In genomic region chr17:16339720-16340470, GRCm38 (mm10) we compare ENCODE assay signal across 11 mouse cellular contexts.
DNase-seq lines count a peak whose midpoint lies in the region; ATAC-seq and TF ChIP-seq lines count a peak whose summit lies in the region.
"Had no signal": no experiment of that assay in that cellular context is flagged by ENCODE, and none has a peak within 500 bp of the region (broad histone marks: within the 10 kb centered on the region; RNA-seq: fewer than 3 reads in every experiment).

No protein-coding gene starts in this region.

- H3K27ac ChIP-seq in forebrain, embryonic 16.5 days (ENCODE audit: low read length) = no peak overlapping the region
- H3K27ac ChIP-seq in forebrain, embryonic 12.5 days = no peak overlapping the region
- H3K27ac ChIP-seq in kidney, embryonic 16.5 days (ENCODE audit: low read length) = no peak overlapping the region
- H3K27ac ChIP-seq in kidney, adult 2 months (ENCODE audit: insufficient read depth, low read depth, low read length) = no peak overlapping the region
- H3K27ac ChIP-seq: liver, embryonic 14.5 days; stomach, embryonic 15.5 days had no signal

- H3K4me2 ChIP-seq in forebrain, embryonic 16.5 days (ENCODE audit: low read length) = no peak overlapping the region
- no peak overlapping the region for H3K4me2 ChIP-seq in forebrain, embryonic 12.5 days
- H3K4me2 ChIP-seq in kidney, embryonic 16.5 days (replicated peaks; ENCODE audit: low read depth, low read length) = no peak overlapping the region
- H3K4me2 ChIP-seq: stomach, embryonic 15.5 days had no signal

- H3K4me3 ChIP-seq in forebrain, embryonic 16.5 days (replicated peaks; ENCODE audit: low read length) = no peak overlapping the region
- no peak overlapping the region for H3K4me3 ChIP-seq in forebrain, embryonic 12.5 days (replicated peaks)
- H3K4me3 ChIP-seq in kidney, embryonic 16.5 days (ENCODE audit: low read length) = no peak overlapping the region
- H3K4me3 ChIP-seq in kidney, adult 2 months (ENCODE audit: insufficient read depth, low read depth, low read length) = no peak overlapping the region
- H3K4me3 ChIP-seq: stomach, embryonic 15.5 days had no signal

- 0 out of 2 replicates have a peak, but pooled peaks cover 3% of the 10 kb centered on the region for H3K4me1 ChIP-seq in forebrain, embryonic 16.5 days (replicated peaks; ENCODE audit: control insufficient read depth, insufficient read depth, low read length)
- no peaks in the 10 kb centered on the region for H3K4me1 ChIP-seq in forebrain, embryonic 12.5 days
- no peaks in the 10 kb centered on the region for H3K4me1 ChIP-seq in kidney, embryonic 16.5 days (ENCODE audit: insufficient read depth, low read length)
- H3K4me1 ChIP-seq in kidney, adult 2 months (ENCODE audit: control insufficient read depth, insufficient read depth, low read length) = no peaks in the 10 kb centered on the region
- H3K4me1 ChIP-seq: stomach, embryonic 15.5 days had no signal

- DNase-seq in kidney, adult 2 months = no peak
- peak; percentile 8 to 18 for DNase-seq in right cerebral cortex, adult 2 months (ENCODE audit: low spot score in 2 of 2)
- DNase-seq in right cerebral cortex, postnatal 25 days = no peak
- no peak for DNase-seq in kidney, adult 9 months
- DNase-seq: kidney, adult 18-20 months had no signal

- no peaks in the 10 kb centered on the region for H3K27me3 ChIP-seq in forebrain, embryonic 16.5 days (replicated peaks; ENCODE audit: control insufficient read depth, insufficient read depth, low read length)
- no peaks in the 10 kb centered on the region for H3K27me3 ChIP-seq in forebrain, embryonic 12.5 days
- H3K27me3 ChIP-seq in kidney, embryonic 16.5 days (ENCODE audit: insufficient read depth, low read length) = no peaks in the 10 kb centered on the region
- H3K27me3 ChIP-seq in kidney, adult 2 months (replicated peaks; ENCODE audit: control insufficient read depth, insufficient read depth, low read length) = no peaks in the 10 kb centered on the region
- H3K27me3 ChIP-seq: stomach, embryonic 15.5 days had no signal

- whole genome bisulfite sequencing in forebrain, embryonic 16.5 days = 64% methylated on average over 5 of the region's 5 CpGs
- 67% methylated on average over 5 of the region's 5 CpGs for WGBS in forebrain, embryonic 12.5 days
- WGBS in kidney, embryonic 16.5 days = 13% methylated on average over 5 of the region's 5 CpGs
- WGBS in kidney, adult 2 months = 20% methylated on average over 5 of the region's 5 CpGs

- no peaks in the 10 kb centered on the region for H3K9me3 ChIP-seq in forebrain, embryonic 16.5 days (ENCODE audit: control insufficient read depth, low read length)
- H3K9me3 ChIP-seq in forebrain, embryonic 12.5 days = no peaks in the 10 kb centered on the region
- no peaks in the 10 kb centered on the region for H3K9me3 ChIP-seq in kidney, embryonic 16.5 days (ENCODE audit: low read length)
- H3K9me3 ChIP-seq: stomach, embryonic 15.5 days had no signal

- peak; percentile 36; the same call in 1 of the 2 replicates for ATAC-seq in forebrain, embryonic 16.5 days
- ATAC-seq in forebrain, embryonic 12.5 days (ENCODE audit: low FRiP score) = no peak
- ATAC-seq in kidney, embryonic 16.5 days (ENCODE audit: low FRiP score, low TSS enrichment) = peak; percentile 61; the same call in 1 of the 2 replicates
- no peak for ATAC-seq in megakaryocyte-erythroid progenitor cell, adult 5-6 weeks (replicated peaks; ENCODE audit: low FRiP score, low TSS enrichment, poor library complexity, severe bottlenecking)

- TF ChIP-seq CTCF in kidney, adult 2 months (conservative IDR thresholded peaks at IDR 0.05; ENCODE audit: insufficient read depth, insufficient read length, low read depth, low read length) = no peak

- TF ChIP-seq POLR2A in kidney, adult 2 months (IDR thresholded peaks at IDR 0.05; ENCODE audit: low read depth, low read length) = no peak

- no peaks in the 10 kb centered on the region for H3K36me3 ChIP-seq in forebrain, embryonic 16.5 days (ENCODE audit: control insufficient read depth, insufficient read depth)
- no peaks in the 10 kb centered on the region for H3K36me3 ChIP-seq in forebrain, embryonic 12.5 days (replicated peaks)
- H3K36me3 ChIP-seq in kidney, embryonic 16.5 days (ENCODE audit: insufficient read depth, low read length) = no peaks in the 10 kb centered on the region
- H3K36me3 ChIP-seq in kidney, adult 2 months (ENCODE audit: control insufficient read depth, insufficient read depth, low read length) = no peaks in the 10 kb centered on the region
- H3K36me3 ChIP-seq: stomach, embryonic 15.5 days had no signal

- no peak overlapping the region for H3K9ac ChIP-seq in forebrain, embryonic 16.5 days (replicated peaks; ENCODE audit: low read depth, low read length)
- no peak overlapping the region for H3K9ac ChIP-seq in forebrain, embryonic 12.5 days
- H3K9ac ChIP-seq in kidney, embryonic 16.5 days (replicated peaks; ENCODE audit: low read length) = no peak overlapping the region
- H3K9ac ChIP-seq: liver, embryonic 14.5 days; stomach, embryonic 15.5 days had no signal

Comparison
In these comparisons a context has a peak if more than half of its experiments do, and no peak if none do; other contexts are left out.
1. ATAC-seq: peak in forebrain, embryonic 16.5 days (single experiment) and kidney, embryonic 16.5 days (single experiment); none in forebrain, embryonic 12.5 days (single experiment) and megakaryocyte-erythroid progenitor cell, adult 5-6 weeks (single experiment).
2. DNase-seq: peak in right cerebral cortex, adult 2 months (2 of 2); none in kidney, adult 2 months (single experiment), right cerebral cortex, postnatal 25 days (single experiment) and kidney, adult 9 months (single experiment).